Mouse (Mus musculus) adrenal gland, adult 8-10 months (tissue): Measurements from ENCODE around the gene Esyt2. TPM values are rescaled to one million over a fixed set of nuclear protein-coding genes. Genes with fewer than 3 reads are reported as not detected.

ENCODE experiments used
- microRNA-seq, 2 experiments: library from miRNA; unstranded; fragments of <30 nt; microRNA quantifications; one replicate each; pipeline ENCODE4 v1.2.0; 2022
- total RNA-seq, 4 experiments: library from RNA; stranded (reverse); gene quantifications; 2 replicates each; pipeline ENCODE4 v1.2.4; 2022

Gene Esyt2
- total RNA-seq, 4 experiments from 2014 or later: 50.7 to 71.5 (median 63.1) TPM

Small RNA genes lying within 50 kb of the gene (microRNA-seq; reads per million reads assigned to microRNA genes)
- 0 reads per million in 2 experiments for gene Gm23190

Other genes with a start within 250 kb of the Esyt2 start
- 10 to 100 TPM; 26.0 to 47.7 (median 35.6) TPM for gene Zfp386, start 233.5 kb upstream of the Esyt2 start, total RNA-seq
- gene Vipr2, start 203.5 kb upstream of the Esyt2 start, total RNA-seq: under 1 TPM; 0.28 to 0.73 (median 0.44) TPM
- gene Wdr60, start 18.2 kb upstream of the Esyt2 start, total RNA-seq: 10 to 100 TPM; 11.8 to 17.8 (median 15.3) TPM
- not detected for gene Gm11027, start 5.8 kb upstream of the Esyt2 start, total RNA-seq
- gene Ncapg2, start 124.2 kb downstream of the Esyt2 start, total RNA-seq: 1 to 10 TPM; 3.3 to 6.5 (median 4.7) TPM
- 10 to 100 TPM; 24.1 to 40.1 (median 28.9) TPM for gene Ptprn2, start 204.5 kb downstream of the Esyt2 start, total RNA-seq